Mouse (Mus musculus) erythroblast, embryonic 14.5 days (primary cell): ENCODE measurements around the gene Zfp513.

Experiments
- GATA1 ChIP-seq: IDR thresholded peaks from 2 replicates; pipeline ENCODE4 v1.6.1; 2012; ENCODE audit warnings: low read length, inconsistent platforms, mixed read lengths
- TAL1 ChIP-seq: IDR thresholded peaks from 3 replicates; pipeline ENCODE4 v1.6.1; 2012; ENCODE audit warnings: low read length, inconsistent platforms, mixed read lengths

GRCm38 (mm10) chr5:31195671-31196070 is 6.4 kb downstream of the Zfp513 start:
- TF ChIP-seq GATA1: no peak
- TF ChIP-seq TAL1: no peak
